Mouse (Mus musculus): ENCODE results near the gene Zbtb25. TPM values are rescaled to one million over a fixed set of nuclear protein-coding genes. Genes with fewer than 3 reads are reported as not detected.

The Zbtb25 gene
- polyA plus RNA-seq, 1 experiment from 2014 or later = 20.5 TPM

- H3K9me3 ChIP-seq (ENCODE audit: control insufficient read depth, low read length) = no peaks in the 10 kb centered on the region
- ATAC-seq (ENCODE audit: low FRiP score, low TSS enrichment) = no peak
- no peak overlapping the region for H3K4me2 ChIP-seq (replicated peaks; ENCODE audit: low read depth, low read length)
- H3K27ac ChIP-seq (ENCODE audit: low read depth, low read length) = no peak overlapping the region
- no peak overlapping the region for H3K4me3 ChIP-seq (ENCODE audit: low read length)
- H3K36me3 ChIP-seq (ENCODE audit: control insufficient read depth, insufficient read depth, low read length) = peaks cover 69% of the 10 kb centered on the region
- no peaks in the 10 kb centered on the region for H3K4me1 ChIP-seq (ENCODE audit: control insufficient read depth, insufficient read depth, low read length)
- H3K9ac ChIP-seq (ENCODE audit: low read depth, low read length) = no peak overlapping the region
- 95% methylated on average over 9 of the region's 9 CpGs for WGBS
- H3K27me3 ChIP-seq (ENCODE audit: control insufficient read depth, insufficient read depth, low read length) = no peaks in the 10 kb centered on the region
Measured at GRCm38 (mm10) chr12:76299361-76299906, 70.0 kb downstream of the Zbtb25 start.

GRCm38 (mm10) chr12:76297830-76298229 is 71.6 kb downstream of the Zbtb25 start:
- no peaks in the 10 kb centered on the region for H3K4me1 ChIP-seq (ENCODE audit: control insufficient read depth, insufficient read depth, low read length)
- H3K9me3 ChIP-seq (ENCODE audit: control insufficient read depth, low read length) = no peaks in the 10 kb centered on the region
- no peak overlapping the region for H3K9ac ChIP-seq (ENCODE audit: low read depth, low read length)
- WGBS = 89% methylated on average over 5 of the region's 5 CpGs
- no peak for ATAC-seq (ENCODE audit: low FRiP score, low TSS enrichment)
- H3K27ac ChIP-seq (ENCODE audit: low read depth, low read length) = no peak overlapping the region
- no peak overlapping the region for H3K4me2 ChIP-seq (replicated peaks; ENCODE audit: low read depth, low read length)
- H3K4me3 ChIP-seq (ENCODE audit: low read length) = no peak overlapping the region
- peaks cover 72% of the 10 kb centered on the region for H3K36me3 ChIP-seq (ENCODE audit: control insufficient read depth, insufficient read depth, low read length)
- no peaks in the 10 kb centered on the region for H3K27me3 ChIP-seq (ENCODE audit: control insufficient read depth, insufficient read depth, low read length)

Other genes with a start within 250 kb of the Zbtb25 start
- 0.39 and 0.57 TPM in 2 replicates for gene Esr2, start 192.3 kb downstream of the Zbtb25 start, polyA plus RNA-seq (2014; fragmentation: Nextera tagmentation; extraction: Ambion mirVana)
- not detected in 2 replicates for gene Tex21, start 122.9 kb downstream of the Zbtb25 start, polyA plus RNA-seq (2014; fragmentation: Nextera tagmentation; extraction: Ambion mirVana)
- 58.1 and 102 TPM in 2 replicates for gene Mthfd1, start 114.3 kb downstream of the Zbtb25 start, polyA plus RNA-seq (2014; fragmentation: Nextera tagmentation; extraction: Ambion mirVana)
- gene Akap5, start 44.7 kb downstream of the Zbtb25 start, polyA plus RNA-seq (2014; fragmentation: Nextera tagmentation; extraction: Ambion mirVana) = 0.96 and 1.7 TPM in 2 replicates
- gene Zbtb1, start 664 bp upstream of the Zbtb25 start, polyA plus RNA-seq (2014; fragmentation: Nextera tagmentation; extraction: Ambion mirVana) = 8.3 and 12.5 TPM in 2 replicates
- gene Hspa2, start 34.6 kb upstream of the Zbtb25 start, polyA plus RNA-seq (2014; fragmentation: Nextera tagmentation; extraction: Ambion mirVana) = 5.4 and 7.7 TPM in 2 replicates
- 3.4 and 3.9 TPM in 2 replicates for gene Ppp1r36, start 47.9 kb upstream of the Zbtb25 start, polyA plus RNA-seq (2014; fragmentation: Nextera tagmentation; extraction: Ambion mirVana)
- 7.9 and 15.1 TPM in 2 replicates for gene Plekhg3, start 161.3 kb upstream of the Zbtb25 start, polyA plus RNA-seq (2014; fragmentation: Nextera tagmentation; extraction: Ambion mirVana)

Data from kidney, embryonic 14.5 days (tissue).